Mouse (Mus musculus): ENCODE measurements around the gene Pdss2.

DNA sequence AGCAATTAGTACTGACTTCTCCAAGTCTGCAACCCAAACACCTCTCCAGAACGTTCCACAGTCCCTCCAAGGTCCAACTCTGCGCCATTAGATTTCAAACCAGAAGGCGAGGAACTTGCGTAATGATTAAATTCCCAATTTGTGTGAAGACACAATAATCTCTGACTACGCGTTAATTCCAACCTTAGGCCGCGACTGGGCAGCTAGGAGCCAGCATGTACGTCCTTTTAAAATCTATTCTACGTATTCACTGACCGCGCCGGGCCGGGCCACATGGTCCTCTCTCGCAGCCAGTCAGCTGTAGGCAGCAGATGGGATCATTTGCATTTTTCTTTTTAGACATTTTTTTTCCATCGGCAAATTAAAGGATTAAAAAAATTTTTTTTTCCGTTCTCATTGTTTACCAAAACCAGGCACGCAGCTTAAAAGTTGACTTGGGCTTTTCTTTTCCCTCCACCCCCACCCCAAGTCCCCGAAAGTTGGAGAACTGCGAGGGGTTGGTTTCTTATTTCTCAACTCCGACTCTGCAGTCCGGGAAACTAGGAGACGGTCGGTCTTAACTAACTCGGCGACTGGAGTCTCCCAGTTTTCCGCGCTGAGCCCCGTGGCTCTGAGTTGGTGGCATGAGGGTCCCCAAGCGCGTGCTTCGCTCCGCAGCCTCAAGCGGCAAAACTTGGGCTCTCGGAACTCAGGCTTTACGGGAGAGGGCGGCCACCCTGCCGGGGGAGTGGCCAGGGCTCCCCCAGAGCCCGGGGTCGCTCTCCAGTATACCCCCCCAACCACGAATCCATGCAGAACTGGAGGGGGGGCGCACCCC is 256.8 kb downstream of the Pdss2 start:
- TF ChIP-seq MAFK (IDR thresholded peaks at IDR 0.05; ENCODE audit: insufficient read depth, low read depth, low read length) (no peak), ZC3H11A (IDR thresholded peaks at IDR 0.05; ENCODE audit: borderline replicate concordance, low read depth, low read length) (no peak)

Measured in ES-E14 (cell line).